Mouse (Mus musculus) bone marrow, adult 2 months (tissue): ENCODE measurements at regions not wholly inside any gene's neighbourhood (a gene's known extent, or its start where the extent isn't known, plus 50 kb on each side); places are given as distances from the start of the nearest gene placed in this dataset.

ENCODE experiments used
- H3K27ac ChIP-seq: fragments of 200-500 bp; 2 replicates; pipeline ENCODE4 v1.5.1; 2012; ENCODE audit warnings: low read depth, mild to moderate bottlenecking, control low read depth, inconsistent platforms, low read length; ENCODE audit not compliant: control insufficient read depth, poor library complexity, insufficient read depth
- H3K4me1 ChIP-seq: fragments of 200-500 bp; 2 replicates; pipeline ENCODE4 v1.6.1; 2011; ENCODE audit warnings: low read length; ENCODE audit not compliant: control insufficient read depth, insufficient read depth
- H3K4me3 ChIP-seq: fragments of 200-500 bp; replicated peaks from 2 replicates; pipeline ENCODE3; 2011; ENCODE audit warnings: mild to moderate bottlenecking, low read depth, low read length, control low read depth; ENCODE audit not compliant: control insufficient read depth
- CTCF ChIP-seq: fragments of 200-500 bp; IDR thresholded peaks from 2 replicates; pipeline ENCODE4 v1.5.1; 2011; ENCODE audit warnings: low read length, control low read depth; ENCODE audit not compliant: control insufficient read depth, insufficient read depth
- POLR2A ChIP-seq: fragments of 200-500 bp; IDR thresholded peaks from 2 replicates; pipeline ENCODE4 v1.6.1; 2011; ENCODE audit warnings: low read depth, mild to moderate bottlenecking, control low read depth, low read length, borderline replicate concordance; ENCODE audit not compliant: control insufficient read depth
- WGBS: fragments of 180-500 bp; shearing (Covaris S2); methylation state at CpG from one replicate; pipeline ENCODE4 v1.1.7; 2018; 5-methylcytosine and 5-hydroxymethylcytosine counted together

GRCm38 (mm10) chr2:159134042-159134441 is 339.4 kb downstream of the Dhx35 start:
- 52% methylated on average over 6 of the region's 6 CpGs for WGBS
- H3K4me1 ChIP-seq, result no peaks in the 10 kb centered on the region
- TF ChIP-seq POLR2A, result no peak
- TF ChIP-seq CTCF, result no peak
- no peak overlapping the region for H3K27ac ChIP-seq
- H3K4me3 ChIP-seq, result no peak overlapping the region

- TF ChIP-seq POLR2A (no peak), CTCF (no peak)
- Histone ChIP-seq H3K4me1 (no peaks in the 10 kb centered on the region), H3K4me3 (no peak overlapping the region), H3K27ac (no peak overlapping the region)
- WGBS, result 83% methylated on average over 2 of the region's 2 CpGs
Measured at GRCm38 (mm10) chr2:159138603-159139002, 344.0 kb downstream of the Dhx35 start.

- no peak overlapping the region for H3K4me3 ChIP-seq
- TF ChIP-seq POLR2A, result no peak
- TF ChIP-seq CTCF, result no peak
- 88% methylated on average over 6 of the region's 6 CpGs for WGBS
- H3K27ac ChIP-seq, result no peak overlapping the region
- H3K4me1 ChIP-seq, result no peaks in the 10 kb centered on the region
Measured at GRCm38 (mm10) chr2:159145980-159146379, 351.4 kb downstream of the Dhx35 start.

- no peak overlapping the region for H3K27ac ChIP-seq
- H3K4me1 ChIP-seq, result no peaks in the 10 kb centered on the region
- no peak for TF ChIP-seq POLR2A
- TF ChIP-seq CTCF, result peak; percentile 34; the same call in 1 of the 2 replicates
- WGBS, result 35% methylated on average over 7 of the region's 7 CpGs
- H3K4me3 ChIP-seq, result no peak overlapping the region
Measured at GRCm38 (mm10) chr2:159163985-159164384, 369.4 kb downstream of the Dhx35 start.

GRCm38 (mm10) chr2:159168553-159169064 is 374.0 kb downstream of the Dhx35 start:
- H3K27ac ChIP-seq, result no peak overlapping the region
- 34% methylated on average over 7 of the region's 7 CpGs for WGBS
- no peaks in the 10 kb centered on the region for H3K4me1 ChIP-seq
- TF ChIP-seq CTCF (no peak), POLR2A (no peak)
- no peak overlapping the region for H3K4me3 ChIP-seq

GRCm38 (mm10) chr2:159196156-159196555 is 401.5 kb downstream of the Dhx35 start:
- Histone ChIP-seq H3K27ac (no peak overlapping the region), H3K4me1 (no peaks in the 10 kb centered on the region), H3K4me3 (no peak overlapping the region)
- 40% methylated on average over 7 of the region's 7 CpGs for WGBS
- TF ChIP-seq CTCF (no peak), POLR2A (no peak)

- Histone ChIP-seq H3K4me1 (no peaks in the 10 kb centered on the region), H3K4me3 (no peak overlapping the region), H3K27ac (no peak overlapping the region)
- 63% methylated on average over 2 of the region's 2 CpGs for WGBS
- TF ChIP-seq CTCF (no peak), POLR2A (no peak)
Measured at GRCm38 (mm10) chr2:159232266-159232665, 437.7 kb downstream of the Dhx35 start.

- TF ChIP-seq POLR2A (no peak), CTCF (no peak)
- WGBS, result 55% methylated on average over 6 of the region's 6 CpGs
- no peaks in the 10 kb centered on the region for H3K4me1 ChIP-seq
- no peak overlapping the region for H3K27ac ChIP-seq
- no peak overlapping the region for H3K4me3 ChIP-seq
Measured at GRCm38 (mm10) chr2:159235000-159235399, 440.4 kb downstream of the Dhx35 start.

- Histone ChIP-seq H3K27ac (no peak overlapping the region), H3K4me3 (no peak overlapping the region), H3K4me1 (no peaks in the 10 kb centered on the region)
- 77% methylated on average over 6 of the region's 6 CpGs for WGBS
- TF ChIP-seq POLR2A (no peak), CTCF (no peak)
Measured at GRCm38 (mm10) chr2:159250065-159250464, 455.5 kb downstream of the Dhx35 start.
